Mouse (Mus musculus): ENCODE results near the gene Snx19. TPM values are rescaled to one million over a fixed set of nuclear protein-coding genes. Genes with fewer than 3 reads are reported as not detected.
A peak's percentile ranks its signal among the peaks of the same experiment; 100 is the strongest.

Snx19 gene
- polyA plus RNA-seq (2015; fragmentation: Nextera tagmentation; extraction: Ambion mirVana): 21.5 and 23.4 TPM in 2 replicates

GRCm38 (mm10) chr9:30426882-30427632, at the start of gene Snx19:
Gene Snx19 (plus strand): TSS chr9:30427108.
- peak within 1 kb of the TSS; percentile 89 for H3K9ac ChIP-seq
- H3K27me3 ChIP-seq: no peaks in the 10 kb centered on the region
- H3K27ac ChIP-seq (replicated peaks): peak within 1 kb of the TSS; percentile 42; the same call in 1 of the 2 replicates
- H3K4me2 ChIP-seq: peak within 1 kb of the TSS; percentile 79
- peak within 1 kb of the TSS; percentile 78 for H3K4me3 ChIP-seq
- peaks cover 43% of the 10 kb centered on the region for H3K4me1 ChIP-seq (replicated peaks)
- H3K9me3 ChIP-seq: no peaks in the 10 kb centered on the region
- 0 out of 2 replicates have a peak, but pooled peaks cover 2% of the 10 kb centered on the region for H3K36me3 ChIP-seq
- ATAC-seq (ENCODE audit: low read depth): peak; percentile 96
- WGBS: 3% methylated on average over 53 of the region's 53 CpGs

DNA sequence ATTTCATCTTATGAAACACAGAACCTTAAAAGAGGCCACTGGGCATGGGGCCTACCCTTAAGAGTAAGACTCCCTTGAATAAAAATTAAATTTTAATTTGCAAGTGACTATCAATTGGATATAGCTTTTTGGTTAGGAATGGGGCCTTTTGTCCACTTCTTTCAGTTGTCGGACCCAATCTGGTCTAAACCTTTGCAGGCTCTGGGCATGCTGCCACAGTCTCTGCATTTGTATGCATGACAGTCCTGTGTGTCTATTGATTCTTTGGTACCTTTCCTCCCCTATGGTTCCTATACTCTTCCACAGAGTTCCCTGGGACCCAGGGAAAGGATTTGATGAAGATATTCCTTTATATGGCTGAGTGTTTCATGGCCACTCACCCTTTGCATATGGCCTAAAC, 26.1 kb upstream of the Snx19 start:
- no peak for ATAC-seq (ENCODE audit: low read depth)
- 67% methylated on average over 1 of the region's 1 CpGs for WGBS
- no peak overlapping the region for H3K27ac ChIP-seq (replicated peaks)

DNA sequence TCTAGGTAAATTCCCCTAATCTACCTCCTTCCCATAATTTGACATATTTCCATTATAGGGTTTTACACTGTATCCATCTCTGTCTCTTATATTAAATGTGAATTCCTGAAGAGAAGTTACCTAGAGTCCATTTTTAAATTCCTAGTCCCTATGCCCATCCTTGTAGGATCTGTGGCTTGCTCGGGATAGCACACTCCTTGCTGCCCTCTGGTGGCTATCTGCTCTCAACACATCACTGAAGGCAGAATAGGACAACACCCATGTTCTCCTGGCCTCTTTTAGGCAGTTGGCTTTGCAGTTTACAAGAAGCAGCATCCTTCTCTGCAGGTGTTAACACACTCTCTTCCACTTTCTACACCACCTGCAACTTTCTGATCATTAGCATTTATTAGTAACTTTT, 4.0 kb upstream of the Snx19 start:
- Histone ChIP-seq H3K4me2 (no peak overlapping the region), H3K9ac (no peak overlapping the region), H3K36me3 (no peaks in the 10 kb centered on the region), H3K27me3 (no peaks in the 10 kb centered on the region), H3K27ac (replicated peaks) (no peak overlapping the region), H3K4me3 (no peak overlapping the region), H3K9me3 (no peaks in the 10 kb centered on the region), H3K4me1 (replicated peaks) (peaks cover 8% of the 10 kb centered on the region)
- no peak for ATAC-seq (ENCODE audit: low read depth)
- WGBS: 5% methylated on average over 1 of the region's 1 CpGs

More for the DNA sequence above, 26.1 kb upstream of the Snx19 start:
- Histone ChIP-seq H3K4me2 (no peak overlapping the region), H3K4me1 (replicated peaks) (no peaks in the 10 kb centered on the region), H3K27me3 (no peaks in the 10 kb centered on the region), H3K36me3 (no peaks in the 10 kb centered on the region), H3K9me3 (no peaks in the 10 kb centered on the region), H3K9ac (no peak overlapping the region), H3K4me3 (no peak overlapping the region)

DNA sequence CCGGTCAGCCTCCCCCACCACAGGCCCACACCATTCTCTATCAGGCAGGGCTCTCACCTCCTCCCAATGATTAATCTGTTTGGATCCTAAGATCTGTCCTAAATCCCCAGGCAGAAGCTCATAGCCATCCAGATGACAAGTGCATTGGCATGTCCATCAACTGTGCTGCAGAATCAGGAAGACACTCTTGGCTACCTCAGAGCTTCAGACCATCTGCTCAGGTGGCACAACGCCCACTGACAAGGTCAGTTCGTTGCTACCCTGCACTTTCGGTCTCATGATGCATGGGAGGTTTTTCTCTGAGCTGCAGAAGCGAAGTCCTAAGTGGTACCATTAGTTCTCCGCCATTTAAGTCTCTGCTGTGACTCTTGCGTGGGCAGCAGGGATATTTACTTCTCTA, 1.7 kb upstream of the Snx19 start:
- 77% methylated on average over 7 of the region's 7 CpGs for WGBS
- Histone ChIP-seq H3K4me1 (replicated peaks) (peaks cover 30% of the 10 kb centered on the region), H3K27ac (replicated peaks) (no peak overlapping the region), H3K4me3 (no peak overlapping the region), H3K27me3 (no peaks in the 10 kb centered on the region), H3K9me3 (no peaks in the 10 kb centered on the region), H3K36me3 (no peaks in the 10 kb centered on the region), H3K4me2 (no peak overlapping the region), H3K9ac (no peak overlapping the region)
- ATAC-seq (ENCODE audit: low read depth): no peak

DNA sequence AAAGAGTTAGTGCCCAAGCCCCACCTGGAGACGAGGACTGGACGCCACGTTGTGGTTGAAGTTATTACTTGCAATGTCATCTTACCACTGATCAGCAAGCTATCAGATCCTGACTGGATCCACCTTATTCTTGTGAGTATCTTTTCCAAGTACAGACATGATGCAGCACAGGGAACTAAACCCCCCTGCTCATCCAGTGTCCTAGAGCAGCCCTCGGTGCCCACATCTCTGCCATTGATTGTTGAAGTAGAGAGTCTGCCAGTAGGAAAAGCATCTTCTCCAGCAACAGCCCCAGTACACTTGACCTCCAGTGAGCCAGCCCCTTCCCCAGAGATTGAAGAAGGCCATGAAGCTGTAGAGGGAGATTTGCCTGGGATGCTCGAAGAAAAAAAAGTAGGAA, 1.3 kb downstream of the Snx19 start:
- H3K27ac ChIP-seq (replicated peaks): no peak overlapping the region
- H3K36me3 ChIP-seq: peaks cover 13% of the 10 kb centered on the region
- H3K27me3 ChIP-seq: no peaks in the 10 kb centered on the region
- no peak for ATAC-seq (ENCODE audit: low read depth)
- H3K9me3 ChIP-seq: no peaks in the 10 kb centered on the region
- H3K9ac ChIP-seq: peak overlapping the region; percentile 89
- H3K4me2 ChIP-seq: peak overlapping the region; percentile 79
- peaks cover 43% of the 10 kb centered on the region for H3K4me1 ChIP-seq (replicated peaks)
- WGBS: 92% methylated on average over 5 of the region's 5 CpGs
- H3K4me3 ChIP-seq: peak overlapping the region; percentile 78

DNA sequence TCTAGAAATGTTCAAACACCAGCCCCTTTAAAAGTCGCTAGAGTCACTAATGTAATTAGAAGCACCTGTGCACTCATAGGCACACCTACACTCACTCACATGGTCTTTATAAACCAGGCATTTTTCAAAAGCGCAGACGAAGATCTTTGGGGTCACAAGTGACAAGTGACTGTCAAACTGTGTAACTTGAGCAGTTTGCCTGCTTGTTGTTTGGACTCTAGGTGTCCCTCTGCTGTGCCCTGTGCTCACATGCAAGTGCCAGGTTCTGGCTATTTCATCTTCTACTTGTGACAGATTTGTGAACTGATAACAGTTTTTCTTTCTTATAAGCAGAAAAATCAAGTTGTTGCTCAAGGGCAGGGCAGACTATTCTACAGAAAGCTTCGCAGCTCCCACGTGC, 3.5 kb downstream of the Snx19 start:
- no peak overlapping the region for H3K4me3 ChIP-seq
- H3K36me3 ChIP-seq: peaks cover 30% of the 10 kb centered on the region
- 0 out of 2 replicates have a peak overlapping the region, but pooled peaks have one; percentile 2 for H3K9ac ChIP-seq
- no peak overlapping the region for H3K27ac ChIP-seq (replicated peaks)
- peaks cover 43% of the 10 kb centered on the region for H3K4me1 ChIP-seq (replicated peaks)
- 83% methylated on average over 5 of the region's 5 CpGs for WGBS
- no peaks in the 10 kb centered on the region for H3K9me3 ChIP-seq
- no peaks in the 10 kb centered on the region for H3K27me3 ChIP-seq
- H3K4me2 ChIP-seq: 0 out of 2 replicates have a peak overlapping the region, but pooled peaks have one; percentile 79
- ATAC-seq (ENCODE audit: low read depth): no peak

- peaks cover 43% of the 10 kb centered on the region for H3K4me1 ChIP-seq (replicated peaks)
- peaks cover 45% of the 10 kb centered on the region for H3K36me3 ChIP-seq
- H3K27me3 ChIP-seq: no peaks in the 10 kb centered on the region
- no peak overlapping the region for H3K9ac ChIP-seq
- no peak overlapping the region for H3K27ac ChIP-seq (replicated peaks)
- ATAC-seq (ENCODE audit: low read depth): no peak
- no peak overlapping the region for H3K4me2 ChIP-seq
- H3K9me3 ChIP-seq: no peaks in the 10 kb centered on the region
- WGBS: 89% methylated on average over 11 of the region's 11 CpGs
- H3K4me3 ChIP-seq: no peak overlapping the region
These were observed 5.0 kb downstream of the Snx19 start for GRCm38 (mm10) chr9:30431909-30432308.

DNA sequence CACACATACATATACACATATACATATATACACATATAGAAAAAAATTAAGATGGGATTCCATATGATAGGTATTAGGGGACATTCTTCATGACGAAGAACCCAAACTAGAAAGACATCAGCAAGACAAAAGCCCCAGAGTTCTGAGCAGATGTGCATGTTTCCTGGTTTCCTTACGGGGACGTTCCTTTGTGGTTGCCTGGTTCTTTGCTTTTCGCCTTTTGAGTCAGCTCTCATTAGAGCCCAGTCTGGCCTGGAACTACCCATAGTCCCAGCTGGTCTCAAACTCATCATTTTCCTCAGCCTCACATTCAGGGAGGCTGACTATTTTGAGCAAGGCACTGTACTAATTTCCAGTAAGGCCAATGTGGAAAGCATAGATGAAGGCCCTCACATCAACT, 7.0 kb downstream of the Snx19 start:
- peaks cover 25% of the 10 kb centered on the region for H3K4me1 ChIP-seq (replicated peaks)
- H3K36me3 ChIP-seq: peaks cover 60% of the 10 kb centered on the region
- H3K27me3 ChIP-seq: no peaks in the 10 kb centered on the region
- no peak overlapping the region for H3K9ac ChIP-seq
- H3K27ac ChIP-seq (replicated peaks): no peak overlapping the region
- 95% methylated on average over 4 of the region's 4 CpGs for WGBS
- H3K4me2 ChIP-seq: no peak overlapping the region
- no peaks in the 10 kb centered on the region for H3K9me3 ChIP-seq
- H3K4me3 ChIP-seq: no peak overlapping the region
- no peak for ATAC-seq (ENCODE audit: low read depth)

DNA sequence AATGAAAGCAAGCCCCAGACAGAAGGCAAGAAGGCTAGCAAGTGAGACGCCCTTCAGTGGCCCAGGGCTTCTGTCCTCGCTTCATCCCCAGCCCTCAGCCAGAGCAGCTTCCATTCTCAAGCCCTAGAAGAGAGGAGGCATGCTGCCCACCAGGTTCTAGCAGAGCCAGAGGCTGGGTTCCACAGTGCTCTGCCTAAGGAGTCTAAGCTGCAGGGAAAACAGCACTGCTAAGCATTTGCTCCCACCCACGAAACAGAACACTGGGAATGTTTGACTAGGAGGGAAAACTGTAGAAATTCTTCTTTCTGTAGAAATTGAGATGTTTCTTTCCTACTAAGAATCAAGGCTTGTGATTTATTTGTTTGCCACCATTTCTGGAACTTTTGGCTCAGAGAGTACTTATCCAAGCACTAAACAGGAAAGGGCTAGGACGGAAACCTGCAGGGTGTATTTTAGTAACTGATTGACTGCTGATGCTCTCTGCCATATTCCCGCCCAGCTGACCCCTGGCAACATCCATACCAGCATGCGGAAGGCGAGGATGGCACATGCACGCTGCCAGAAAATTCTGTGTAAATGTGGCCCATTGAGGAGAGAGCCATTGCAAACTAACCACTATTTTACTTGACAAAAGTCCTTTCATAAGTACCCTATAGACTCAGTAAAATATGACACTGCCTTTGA, 9.1 kb downstream of the Snx19 start:
- WGBS: 93% methylated on average over 8 of the region's 8 CpGs
- Histone ChIP-seq H3K9ac (no peak overlapping the region), H3K27me3 (no peaks in the 10 kb centered on the region), H3K27ac (replicated peaks) (no peak overlapping the region), H3K4me1 (replicated peaks) (peaks cover 4% of the 10 kb centered on the region), H3K4me2 (no peak overlapping the region), H3K4me3 (no peak overlapping the region), H3K9me3 (no peaks in the 10 kb centered on the region), H3K36me3 (peaks cover 81% of the 10 kb centered on the region)
- no peak for ATAC-seq (ENCODE audit: low read depth)

DNA sequence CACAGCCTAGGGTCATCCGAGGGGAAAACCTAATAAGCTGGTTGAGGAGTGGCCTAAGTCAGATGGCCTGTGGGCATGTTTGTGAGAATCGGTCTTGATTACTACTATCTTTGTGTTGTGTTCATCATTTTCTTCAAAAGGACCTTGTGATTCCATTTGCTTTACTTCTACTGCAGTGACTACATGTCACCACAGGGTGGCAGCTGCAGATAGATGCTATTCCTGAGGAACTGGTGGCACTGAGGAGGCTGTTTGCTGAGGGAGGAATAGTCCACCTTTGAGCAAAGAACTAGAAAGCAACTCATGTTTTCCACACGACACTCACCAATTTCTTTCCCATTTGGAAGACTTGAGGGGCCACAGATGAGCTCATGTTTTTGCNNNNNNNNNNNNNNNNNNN, 11.6 kb downstream of the Snx19 start:
- Histone ChIP-seq H3K4me2 (no peak overlapping the region), H3K9me3 (no peaks in the 10 kb centered on the region), H3K27ac (replicated peaks) (no peak overlapping the region), H3K4me3 (no peak overlapping the region), H3K27me3 (no peaks in the 10 kb centered on the region), H3K36me3 (peaks cover 87% of the 10 kb centered on the region), H3K4me1 (replicated peaks) (no peaks in the 10 kb centered on the region), H3K9ac (no peak overlapping the region)
- ATAC-seq (ENCODE audit: low read depth): no peak
- WGBS: 65% methylated on average over 3 of the region's 3 CpGs

DNA sequence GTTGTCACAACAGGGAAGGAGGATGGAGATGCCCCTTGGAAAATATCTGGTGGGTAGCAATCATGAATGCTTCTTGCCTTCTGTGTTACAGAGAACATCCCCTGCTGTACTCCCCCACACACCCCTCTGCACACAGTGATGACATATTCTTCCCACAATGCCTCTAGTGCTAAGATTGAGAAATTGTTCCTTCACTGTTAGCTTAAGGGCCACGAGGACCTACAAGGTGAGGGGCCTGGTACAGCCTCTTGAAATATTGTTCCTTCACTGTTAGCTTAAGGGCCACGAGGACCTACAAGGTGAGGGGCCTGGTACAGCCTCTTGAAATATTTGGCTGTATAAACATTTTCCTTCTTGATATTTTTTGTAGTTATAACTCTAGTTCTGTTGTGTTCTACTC, 14.9 kb downstream of the Snx19 start:
- no peak overlapping the region for H3K27ac ChIP-seq (replicated peaks)
- H3K9me3 ChIP-seq: no peaks in the 10 kb centered on the region
- H3K4me2 ChIP-seq: no peak overlapping the region
- no peak for ATAC-seq (ENCODE audit: low read depth)
- H3K36me3 ChIP-seq: peaks cover 89% of the 10 kb centered on the region
- no peaks in the 10 kb centered on the region for H3K27me3 ChIP-seq
- H3K9ac ChIP-seq: no peak overlapping the region
- 84% methylated on average over 2 of the region's 2 CpGs for WGBS
- H3K4me3 ChIP-seq: no peak overlapping the region
- peaks cover 7% of the 10 kb centered on the region for H3K4me1 ChIP-seq (replicated peaks)

DNA sequence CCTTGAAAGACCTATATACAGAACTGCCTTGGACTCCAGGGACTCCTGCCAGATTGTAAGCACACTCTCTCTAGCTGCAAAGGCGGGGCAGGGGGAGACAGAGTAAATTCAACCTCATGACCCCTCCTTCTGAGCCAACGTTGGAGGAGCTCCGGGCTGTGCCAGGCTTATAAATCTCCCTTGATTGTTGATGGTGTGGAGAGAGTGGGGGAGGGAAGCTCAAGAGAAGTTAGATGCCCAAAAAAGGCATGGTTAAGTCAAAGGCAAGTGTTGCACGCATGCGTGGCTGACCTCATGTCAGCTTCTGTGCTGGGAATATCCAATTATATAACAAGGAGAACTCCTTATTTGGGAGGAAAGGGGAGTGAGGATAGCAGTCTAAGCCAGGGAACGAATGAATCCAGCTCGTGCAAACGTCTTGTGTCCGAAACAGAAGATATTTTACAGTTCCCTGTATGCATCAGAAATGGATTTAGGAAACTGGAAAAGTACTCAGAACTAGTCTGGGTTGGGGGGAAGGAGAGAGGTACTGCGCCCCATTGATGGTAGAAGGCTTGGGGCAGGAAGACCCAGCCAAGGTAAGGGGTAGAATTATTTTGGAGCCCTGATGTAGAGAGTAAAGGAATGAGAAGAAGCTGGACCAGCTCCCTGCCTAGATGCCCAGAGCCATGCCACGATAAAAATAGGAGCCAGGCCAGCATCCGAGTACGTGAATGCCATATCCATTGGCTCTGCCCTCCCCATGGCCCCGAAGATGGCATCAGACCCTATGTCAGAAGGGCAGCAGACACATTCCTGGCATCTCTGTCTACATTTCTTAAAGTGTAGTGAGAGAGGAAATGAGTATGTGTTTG, 18.6 kb downstream of the Snx19 start:
- peak; percentile 76 for ATAC-seq (ENCODE audit: low read depth)
- Histone ChIP-seq H3K27ac (replicated peaks) (no peak overlapping the region), H3K4me1 (replicated peaks) (peaks cover 22% of the 10 kb centered on the region), H3K9me3 (no peaks in the 10 kb centered on the region), H3K4me2 (no peak overlapping the region), H3K36me3 (peaks cover 77% of the 10 kb centered on the region), H3K4me3 (no peak overlapping the region), H3K9ac (no peak overlapping the region), H3K27me3 (no peaks in the 10 kb centered on the region)
- WGBS: 69% methylated on average over 14 of the region's 14 CpGs

All from neural tube, embryonic 13.5 days (tissue).